Mouse (Mus musculus) adipocyte (in vitro differentiated cells): ENCODE measurements around the gene Smad5.
A peak's percentile ranks its signal among the peaks of the same experiment; 100 is the strongest.

Experiments
- DNase-seq: peaks from one replicate; pipeline ENCODE4 v3.0.0-alpha.2; 2016; ENCODE audit warnings: low spot score

Gene Smad5

DNA sequence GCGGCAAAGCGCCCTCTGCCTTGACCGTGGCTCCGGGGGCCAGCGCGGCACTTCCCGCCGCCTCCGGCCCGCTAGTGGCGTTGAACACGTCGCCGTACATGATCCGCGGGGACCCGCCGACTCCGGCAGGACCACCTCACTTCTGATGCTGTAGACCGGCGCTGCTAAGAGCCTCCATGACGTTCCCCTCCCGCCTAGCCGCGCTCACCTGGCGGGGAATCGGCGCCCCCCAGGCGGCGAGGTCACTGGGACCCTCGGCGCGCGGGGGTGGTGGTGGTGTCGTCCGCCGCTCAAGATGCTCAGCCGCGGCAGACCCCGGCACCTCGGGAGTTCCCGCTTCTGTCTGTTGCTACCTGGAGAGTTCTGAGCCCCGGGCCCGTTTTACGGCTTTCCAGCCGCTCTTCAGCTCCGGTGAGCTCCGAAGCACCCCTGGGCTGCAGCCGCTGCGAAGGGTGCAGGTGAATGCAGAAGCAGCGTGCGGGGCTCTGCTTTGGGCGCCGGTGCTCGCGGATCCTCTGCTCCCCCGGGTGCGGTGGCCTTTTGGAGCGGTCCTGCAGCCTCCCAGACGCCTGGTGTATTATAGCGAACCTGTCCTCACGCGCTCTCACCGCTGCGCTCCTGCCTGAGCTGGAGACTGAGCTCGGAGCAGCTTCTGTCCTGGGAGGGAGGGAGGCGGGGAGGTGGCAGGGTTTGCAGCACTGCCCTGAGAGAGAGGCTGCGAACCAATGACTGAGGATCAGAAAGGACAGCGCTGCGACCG is 50.6 kb downstream of the Smad5 start, which contains the start of gene Gm45623:
Gene Gm45623 (minus strand): TSS at position 636 of the 760 bp plus-strand sequence.
- DNase-seq = no peak

DNA sequence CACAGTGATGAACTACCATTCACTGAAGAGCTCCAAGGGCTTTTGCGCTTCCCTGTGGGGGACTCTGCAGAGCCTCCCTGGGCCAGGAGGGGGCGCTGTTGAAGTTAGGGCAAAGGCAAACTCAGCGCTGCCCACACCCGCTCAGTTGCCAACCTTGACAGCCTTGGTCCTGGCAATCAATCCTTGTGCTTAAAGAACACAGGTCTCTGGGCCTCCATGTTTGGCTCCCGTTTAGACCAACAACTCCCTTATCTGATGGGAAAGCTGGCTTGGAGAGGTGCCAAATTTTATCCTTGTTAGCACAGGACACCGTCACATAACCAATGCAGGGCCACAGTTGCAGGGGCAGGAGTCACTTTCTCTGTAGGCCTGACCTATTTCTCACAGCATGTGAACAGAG is 53.1 kb downstream of the Smad5 start:
- peak; percentile 49 for DNase-seq

DNA sequence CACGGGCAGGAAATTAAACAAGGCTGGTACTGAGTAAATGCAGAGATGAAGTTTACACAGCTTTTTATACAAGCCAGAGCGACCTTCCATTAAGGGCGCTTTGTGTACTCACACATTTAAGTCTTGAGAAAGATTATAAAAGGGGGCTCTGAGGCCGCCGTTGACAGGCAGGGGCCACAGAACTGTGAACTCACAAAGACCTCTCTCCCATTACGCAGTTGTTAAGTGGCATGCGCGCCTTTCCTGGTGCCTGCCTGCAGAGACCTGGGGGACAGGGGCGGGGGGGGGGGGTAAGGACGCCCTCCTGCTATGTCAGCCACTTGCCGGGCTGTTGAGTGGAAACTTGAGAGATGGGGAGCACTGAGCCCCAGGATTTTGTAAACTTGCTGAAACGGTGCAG is 54.4 kb downstream of the Smad5 start:
- no peak for DNase-seq

DNA sequence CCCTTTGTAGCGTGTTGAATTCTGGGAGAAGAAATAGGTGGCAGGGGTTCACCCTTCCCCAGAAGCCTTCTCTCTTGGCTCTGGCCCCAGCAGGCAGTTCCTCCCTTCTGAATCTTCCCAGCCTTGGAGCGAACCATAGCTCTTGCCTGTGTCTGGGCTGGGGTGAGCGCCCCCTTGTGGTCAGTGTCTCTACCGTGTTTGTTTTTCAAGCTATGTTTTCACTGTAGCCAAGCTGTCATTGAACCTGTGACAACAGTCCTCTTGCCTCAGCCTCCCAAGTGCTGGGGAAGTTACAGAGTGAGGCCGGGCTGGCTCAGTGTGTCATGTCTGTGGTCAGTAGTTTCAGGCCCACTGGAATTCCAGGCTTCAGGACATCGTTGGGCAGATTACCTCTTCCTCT is 55.7 kb downstream of the Smad5 start:
- peak; percentile 76 for DNase-seq

DNA sequence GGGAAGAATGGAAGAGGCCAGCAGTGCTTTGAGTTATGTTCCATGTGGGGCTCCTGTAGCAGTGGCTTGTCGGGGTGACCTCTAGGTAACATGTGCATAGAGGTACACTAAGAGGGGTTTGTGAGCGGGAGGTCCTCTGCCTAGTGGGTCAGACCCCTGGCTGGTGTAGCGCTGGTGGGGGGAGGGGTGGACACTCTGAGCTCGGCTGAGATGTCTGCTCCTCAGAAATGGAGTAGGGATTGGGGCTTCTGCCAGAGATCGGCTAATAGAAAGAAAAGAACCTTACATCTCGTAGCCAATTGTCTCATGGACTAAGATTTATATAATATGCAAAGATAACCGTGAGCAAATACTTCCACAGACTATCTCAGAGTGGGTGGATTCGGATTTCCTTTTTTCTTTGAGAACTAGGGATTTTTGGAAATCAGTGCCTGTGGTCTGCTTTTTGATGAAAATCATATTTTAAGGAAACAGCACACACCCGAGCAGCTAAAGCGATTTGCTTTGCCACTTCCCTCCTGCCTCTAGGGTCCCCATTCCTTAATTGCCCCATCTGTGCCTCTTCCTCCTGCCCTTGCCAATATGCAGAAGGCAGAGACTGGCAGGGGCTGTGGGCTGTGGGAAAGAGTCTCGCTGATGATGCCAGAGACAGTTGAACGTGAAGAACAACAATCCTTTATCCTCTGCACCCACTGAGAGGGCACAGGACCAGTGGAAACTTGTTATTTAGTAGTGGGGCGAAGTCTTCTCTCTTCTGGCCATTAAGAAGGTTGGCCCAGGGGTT is 59.8 kb downstream of the Smad5 start:
- no peak for DNase-seq

DNA sequence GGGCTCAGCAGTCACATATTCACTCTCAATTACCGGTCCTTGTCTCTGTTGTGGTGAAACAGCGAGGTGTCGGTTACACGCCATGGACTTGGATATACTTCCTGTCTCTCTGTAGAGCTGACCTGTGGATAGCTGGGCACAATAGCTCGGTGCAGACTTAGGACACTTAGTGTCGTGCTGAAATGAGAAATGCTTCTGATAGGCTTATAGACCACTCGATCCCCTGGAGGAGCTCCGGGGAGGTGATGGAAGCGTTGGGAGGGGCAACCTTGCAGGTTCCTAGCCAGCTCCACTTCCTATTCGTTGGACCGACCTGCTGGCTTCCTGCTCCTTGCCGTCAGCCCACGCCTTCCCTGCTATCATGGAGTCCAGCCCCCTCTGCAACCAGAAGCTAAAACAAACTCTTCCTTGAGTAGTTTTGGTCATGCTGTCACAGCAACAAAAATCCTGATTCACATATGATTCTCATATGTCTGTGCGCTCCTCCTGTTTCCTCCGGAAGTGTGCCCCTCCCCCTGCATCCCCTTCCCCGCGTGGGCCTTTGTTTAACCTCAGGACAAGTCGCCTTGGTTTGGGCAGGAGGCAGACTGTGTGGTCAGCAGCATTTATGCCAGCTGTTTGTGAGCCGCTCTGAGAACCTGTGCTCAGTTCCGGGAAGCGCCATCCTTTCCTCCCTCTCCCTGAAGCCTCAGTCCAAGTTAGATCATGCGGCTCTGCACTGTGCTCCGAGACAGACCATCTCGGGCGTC is 62.6 kb downstream of the Smad5 start:
- DNase-seq = no peak

DNA sequence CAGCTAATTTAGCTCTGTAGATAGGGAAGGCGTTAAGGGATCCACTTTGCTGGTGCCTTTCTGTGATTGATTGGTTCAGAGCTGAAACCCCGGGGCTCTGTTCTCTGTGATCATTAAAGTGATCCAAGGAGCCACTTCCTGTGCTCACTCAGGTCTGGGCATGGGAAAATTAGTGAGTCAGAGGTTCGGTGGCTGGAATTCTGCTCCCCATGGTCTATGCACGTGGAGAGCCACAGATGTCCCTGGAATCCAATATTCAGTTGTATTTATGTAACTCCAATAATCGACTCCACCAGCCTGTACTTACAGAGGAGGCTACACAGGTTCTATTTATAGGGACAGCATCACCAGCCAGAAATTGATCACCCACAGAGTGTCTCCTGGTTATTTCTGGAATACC is 63.4 kb downstream of the Smad5 start:
- no peak for DNase-seq

DNA sequence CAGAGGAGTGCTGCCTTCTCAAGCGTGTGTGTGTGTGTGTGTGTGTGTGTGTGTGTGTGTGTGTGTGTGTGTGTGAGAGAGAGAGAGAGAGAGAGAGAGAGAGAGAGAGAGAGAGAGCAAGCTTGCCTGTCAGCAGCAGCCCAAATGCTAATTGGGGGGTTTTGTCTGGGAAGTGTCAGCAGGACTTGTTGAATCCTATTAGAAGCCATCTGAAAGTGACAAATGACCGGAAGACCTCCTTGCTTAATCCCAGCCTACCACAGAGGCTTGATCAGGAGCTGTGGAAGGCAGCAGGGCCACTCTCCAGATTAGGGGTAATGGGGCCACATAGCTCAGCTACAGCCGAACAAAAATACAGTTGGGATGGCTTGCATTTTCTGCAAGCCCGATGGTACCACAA is 66.6 kb downstream of the Smad5 start:
- DNase-seq = no peak

DNA sequence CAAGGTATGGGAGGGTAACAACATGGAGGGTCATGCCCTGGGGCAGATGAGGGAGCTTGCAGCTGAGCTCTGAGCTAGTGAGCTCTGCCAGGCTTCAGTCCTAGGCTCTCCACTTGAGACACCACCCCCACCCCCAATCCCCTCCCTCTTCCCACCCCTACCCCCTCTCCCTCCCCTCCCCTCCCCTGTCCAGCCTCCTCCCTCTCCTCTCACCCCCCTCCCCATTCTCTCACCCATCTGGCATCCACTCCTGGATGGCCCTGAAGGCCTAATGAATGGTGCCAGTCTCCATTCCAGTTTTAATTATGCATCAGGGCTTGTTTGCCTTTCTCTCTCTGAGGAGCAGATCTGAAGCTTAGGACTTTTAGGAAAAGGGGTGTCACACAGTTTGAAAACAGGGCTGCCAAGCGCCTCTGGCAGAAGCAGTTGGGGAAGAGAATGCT is 67.3 kb downstream of the Smad5 start:
- no peak for DNase-seq

DNA sequence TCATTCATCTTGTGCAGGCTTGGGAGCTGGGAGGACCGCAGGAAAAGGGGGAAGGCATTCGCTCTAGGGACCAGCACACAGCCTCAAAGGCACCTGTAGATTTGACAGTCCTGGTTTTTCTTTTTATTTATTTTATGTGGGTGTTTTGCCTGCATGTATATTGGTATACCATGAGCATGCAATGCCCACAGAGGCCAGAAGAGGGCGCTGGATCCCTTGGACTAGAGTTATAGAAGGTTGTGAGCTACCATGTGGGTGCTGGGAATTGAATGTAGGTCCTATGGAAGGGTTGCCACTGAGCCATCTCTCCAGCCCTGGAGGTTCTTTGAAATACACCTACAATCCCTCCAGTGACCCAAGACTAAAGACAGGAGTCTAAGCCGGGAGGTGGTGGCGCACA is 68.0 kb downstream of the Smad5 start:
- no peak for DNase-seq

DNA sequence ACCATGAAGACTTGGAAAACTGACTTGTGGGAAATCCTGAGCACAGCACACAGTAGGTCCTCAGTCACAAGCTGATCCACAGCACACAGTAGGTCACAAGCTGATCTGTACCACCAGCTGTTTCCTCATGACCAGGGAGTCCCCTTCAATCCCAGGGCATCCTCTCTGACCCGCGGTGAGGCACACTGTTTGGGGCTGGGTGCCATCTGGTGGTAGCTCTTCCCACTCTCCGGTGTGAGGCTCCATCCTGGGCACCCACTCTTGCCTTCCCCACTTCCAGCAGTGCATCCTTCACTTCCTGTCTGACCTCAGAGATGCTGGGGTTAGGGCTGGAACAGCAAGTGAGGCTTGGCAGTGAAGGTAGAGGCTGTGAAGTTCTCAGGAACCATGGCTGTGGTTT is 69.8 kb downstream of the Smad5 start:
- no peak for DNase-seq

DNA sequence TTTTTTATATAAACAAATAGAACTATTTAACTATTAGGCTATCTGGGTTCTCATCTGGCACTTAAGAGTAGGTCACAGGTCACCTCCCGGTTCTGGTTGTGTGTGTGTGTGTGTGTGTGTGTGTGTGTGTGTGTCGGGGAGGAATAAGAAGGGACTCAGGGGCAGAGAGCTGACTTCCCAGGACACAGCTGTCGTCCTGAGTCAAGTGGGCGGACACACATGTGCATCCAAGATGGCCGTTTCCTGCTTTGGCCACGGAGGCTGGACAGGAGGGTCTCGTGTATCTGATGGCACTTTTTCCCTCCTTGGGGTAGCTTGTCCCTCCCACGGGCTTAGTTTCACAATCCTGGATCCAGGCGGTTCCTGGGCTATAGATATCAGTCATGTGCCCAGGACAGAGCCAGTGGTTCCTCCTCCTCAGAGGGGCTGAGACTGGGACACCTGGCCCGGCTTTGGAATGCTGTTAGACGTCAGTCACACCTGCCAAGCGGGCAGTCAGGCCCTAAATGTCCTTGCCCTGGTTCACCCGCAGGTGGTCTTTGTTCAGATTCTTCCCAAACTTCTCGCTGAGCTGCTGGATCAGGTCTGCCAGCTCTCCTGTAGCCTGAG is 70.6 kb downstream of the Smad5 start:
- no peak for DNase-seq

DNA sequence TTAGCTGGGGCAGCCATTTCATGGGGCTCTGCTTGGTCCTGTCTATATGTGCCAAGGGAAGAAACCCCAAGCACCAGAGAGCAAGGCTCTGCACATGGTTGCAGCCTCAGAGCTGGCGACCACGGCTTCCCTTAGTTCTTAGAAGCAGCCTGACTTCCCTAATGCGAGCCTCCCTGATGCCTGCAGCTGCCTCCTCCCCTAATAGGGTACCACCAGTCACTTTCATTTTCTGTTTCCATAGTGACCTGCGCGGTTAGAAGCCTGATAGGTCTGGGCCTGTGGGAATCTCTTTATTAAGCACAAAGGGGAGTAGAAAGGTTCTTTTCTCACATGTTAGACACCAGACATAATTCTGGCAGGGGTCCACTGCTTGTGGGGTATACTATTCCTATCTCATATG is 71.5 kb downstream of the Smad5 start:
- no peak for DNase-seq

DNA sequence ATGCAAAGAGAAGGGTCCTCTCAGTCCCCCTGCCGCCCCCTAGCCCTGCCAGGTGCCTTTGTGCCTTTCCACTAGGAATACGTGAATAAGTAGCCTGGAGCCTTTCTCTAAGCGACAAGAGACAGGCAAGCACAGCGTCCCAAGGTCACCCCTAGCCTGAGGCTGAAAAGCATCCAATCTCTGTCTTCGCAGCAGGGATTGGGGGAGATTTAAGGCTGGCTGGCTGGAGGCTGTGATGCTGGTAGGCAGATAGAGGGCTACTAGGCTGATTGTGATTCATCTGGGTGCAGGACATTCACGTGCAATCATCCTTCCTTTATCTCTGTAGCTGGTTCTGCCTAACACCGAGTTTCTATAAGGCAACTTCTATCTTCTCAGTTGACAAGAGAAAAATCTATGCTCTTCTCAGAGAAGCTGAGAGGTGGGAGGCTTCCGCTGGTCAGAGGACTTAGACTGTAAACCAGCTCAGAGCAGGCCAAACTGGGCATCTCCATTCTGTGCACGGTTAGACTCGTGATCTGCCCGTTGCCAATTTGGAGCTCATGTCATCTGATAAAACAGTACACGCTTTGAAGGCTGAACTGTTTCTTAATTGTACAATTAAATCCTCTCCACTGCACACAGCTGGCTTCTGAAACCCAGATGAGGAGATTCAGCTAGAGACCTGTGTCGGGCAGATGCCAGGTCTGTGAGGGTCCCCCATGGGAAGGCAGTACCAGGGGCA is 78.1 kb downstream of the Smad5 start:
- DNase-seq = no peak

DNA sequence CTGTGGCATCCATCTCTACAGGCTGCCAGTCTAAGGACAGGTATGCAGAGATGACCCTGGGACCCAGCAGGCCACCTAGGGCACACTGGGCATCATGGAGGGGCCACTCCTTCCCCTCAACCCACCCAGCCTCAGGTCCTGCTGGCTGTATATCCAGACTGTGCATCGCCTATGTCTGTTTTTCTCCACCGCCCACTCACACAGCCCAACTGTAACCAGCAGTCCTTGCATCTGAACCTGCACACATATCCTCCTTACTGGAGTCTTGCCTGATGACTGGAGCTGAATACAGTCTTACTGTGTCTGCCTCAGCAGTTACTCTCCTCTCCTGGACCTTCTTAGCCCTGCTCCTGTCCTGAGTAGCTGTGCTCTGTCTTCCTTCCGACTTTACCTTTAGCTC is 78.9 kb downstream of the Smad5 start:
- no peak for DNase-seq

DNA sequence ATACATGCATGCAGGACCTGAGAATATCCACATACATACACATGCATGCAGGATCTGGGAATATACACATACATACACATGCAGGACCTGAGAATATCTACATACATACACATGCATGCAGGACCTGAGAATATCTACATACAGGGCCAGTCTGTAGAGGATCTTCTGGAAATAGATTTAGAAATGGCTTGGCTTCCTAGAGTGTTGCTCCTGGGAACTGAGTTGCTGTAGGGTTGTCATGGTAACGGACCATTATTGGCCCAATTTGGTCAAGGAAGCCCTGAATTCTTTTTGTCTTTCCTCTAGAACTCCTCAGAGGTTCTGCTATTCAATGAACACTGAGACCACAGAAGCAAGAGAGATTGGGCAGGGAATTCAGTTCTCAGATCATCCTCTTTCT is 79.8 kb downstream of the Smad5 start:
- no peak for DNase-seq

DNA sequence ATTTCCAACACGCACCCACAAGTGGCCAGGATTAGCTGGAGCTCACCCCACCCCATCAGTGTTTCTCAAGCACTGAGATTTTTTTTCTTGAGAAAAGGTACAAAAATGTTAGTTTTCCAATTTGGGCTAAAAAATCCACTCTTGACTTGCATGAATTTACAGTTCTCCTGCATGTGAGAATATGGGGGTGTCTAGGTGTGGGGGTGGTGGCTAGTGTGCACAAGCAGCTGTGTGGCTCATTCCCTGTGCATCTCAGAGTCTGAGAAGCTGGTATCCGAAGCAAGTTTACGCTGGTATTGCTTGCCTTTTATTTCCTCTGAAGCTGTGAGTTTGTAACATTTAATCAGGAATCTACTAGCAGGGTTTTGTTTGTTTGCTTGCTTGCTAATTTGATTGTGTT is 87.9 kb downstream of the Smad5 start:
- no peak for DNase-seq
